19 mouse cellular contexts compared by ENCODE assay signal in genomic region chr17:63279144-63279543, GRCm38 (mm10).
DNase-seq lines count a peak whose midpoint lies in the region; ATAC-seq lines count a peak whose summit lies in the region.
"Had no signal": no experiment of that assay in that cellular context is flagged by ENCODE, and none has a peak within 500 bp of the region (broad histone marks: within the 10 kb centered on the region; RNA-seq: fewer than 3 reads in every experiment).

No protein-coding gene starts in this region.

- 81% methylated on average over 4 of the region's 4 CpGs for WGBS in heart, embryonic 10.5 days
- 38% methylated on average over 4 of the region's 4 CpGs for WGBS in kidney, embryonic 15.5 days

- H3K9ac ChIP-seq in kidney, embryonic 15.5 days: no peak overlapping the region
- H3K9ac ChIP-seq: forebrain, embryonic 15.5 days; heart, embryonic 15.5 days; hindbrain, embryonic 12.5 days; liver, embryonic 12.5 days; lung, embryonic 14.5 days; stomach, embryonic 15.5 days had no signal

- no peaks in the 10 kb centered on the region for H3K36me3 ChIP-seq in heart, embryonic 10.5 days
- no peaks in the 10 kb centered on the region for H3K36me3 ChIP-seq in kidney, embryonic 15.5 days
- H3K36me3 ChIP-seq: forebrain, embryonic 15.5 days; heart, embryonic 15.5 days; hindbrain, embryonic 12.5 days; liver, embryonic 12.5 days; stomach, embryonic 15.5 days had no signal

- H3K4me2 ChIP-seq in kidney, embryonic 15.5 days: no peak overlapping the region
- H3K4me2 ChIP-seq: forebrain, embryonic 15.5 days; heart, embryonic 15.5 days; hindbrain, embryonic 12.5 days; liver, embryonic 12.5 days; lung, embryonic 14.5 days; stomach, embryonic 15.5 days had no signal

- peak; percentile 29 to 33 for DNase-seq in heart, adult 18-20 months
- no peak for DNase-seq in heart, embryonic 10.5 days (ENCODE audit: low spot score)
- DNase-seq in lung, postnatal 10 days: no peak
- DNase-seq: cerebellum, postnatal 14 days; lung, embryonic 14.5 days; thymus, adult 2 months had no signal

- 0 out of 2 replicates have a peak, but pooled peaks cover 4% of the 10 kb centered on the region for H3K4me1 ChIP-seq in heart, embryonic 10.5 days
- peaks cover 5% of the 10 kb centered on the region for H3K4me1 ChIP-seq in kidney, embryonic 15.5 days
- H3K4me1 ChIP-seq: forebrain, embryonic 15.5 days; heart, embryonic 15.5 days; hindbrain, embryonic 12.5 days; stomach, embryonic 15.5 days had no signal

- no peaks in the 10 kb centered on the region for H3K27me3 ChIP-seq in heart, embryonic 10.5 days (ENCODE audit: insufficient read depth, poor library complexity, severe bottlenecking)
- H3K27me3 ChIP-seq in kidney, embryonic 15.5 days: no peaks in the 10 kb centered on the region
- H3K27me3 ChIP-seq: forebrain, embryonic 15.5 days; heart, embryonic 15.5 days; hindbrain, embryonic 12.5 days; liver, embryonic 12.5 days; stomach, embryonic 15.5 days had no signal

- H3K9me3 ChIP-seq in heart, embryonic 10.5 days: no peaks in the 10 kb centered on the region
- H3K9me3 ChIP-seq in kidney, embryonic 15.5 days (replicated peaks): no peaks in the 10 kb centered on the region
- H3K9me3 ChIP-seq: forebrain, embryonic 15.5 days; heart, embryonic 15.5 days; hindbrain, embryonic 12.5 days; liver, embryonic 12.5 days; stomach, embryonic 15.5 days had no signal

- no peak overlapping the region for H3K4me3 ChIP-seq in heart, embryonic 10.5 days
- H3K4me3 ChIP-seq in kidney, embryonic 15.5 days (replicated peaks): no peak overlapping the region
- H3K4me3 ChIP-seq: erythroblast, embryonic 14.5 days; forebrain, embryonic 15.5 days; heart, embryonic 15.5 days; hindbrain, embryonic 12.5 days; layer of hippocampus, adult 2 months; liver, embryonic 12.5 days; stomach, embryonic 15.5 days had no signal

- H3K27ac ChIP-seq in heart, embryonic 10.5 days: no peak overlapping the region
- H3K27ac ChIP-seq in kidney, embryonic 15.5 days: no peak overlapping the region
- H3K27ac ChIP-seq: forebrain, embryonic 15.5 days; heart, embryonic 15.5 days; hindbrain, embryonic 12.5 days; layer of hippocampus, adult 2 months; liver, embryonic 12.5 days; macrophage; stomach, embryonic 15.5 days had no signal

- peak; percentile 71 for ATAC-seq in granulocyte monocyte progenitor cell, adult 5-6 weeks (replicated peaks; ENCODE audit: poor library complexity, severe bottlenecking)
- peak; percentile 58; the same call in 1 of the 2 replicates for ATAC-seq in kidney, embryonic 15.5 days (replicated peaks; ENCODE audit: low FRiP score)
- peak; percentile 52 for ATAC-seq in megakaryocyte, adult 5-6 weeks (ENCODE audit: poor library complexity, severe bottlenecking)
- ATAC-seq in erythroblast, adult 5-6 weeks (replicated peaks; ENCODE audit: low FRiP score, poor library complexity, severe bottlenecking): no peak
- ATAC-seq: forebrain, embryonic 15.5 days; liver, embryonic 12.5 days; midbrain, embryonic 16.5 days had no signal

Comparison
In these comparisons a context has a peak if more than half of its experiments do, and no peak if none do; other contexts are left out.
1. DNase-seq: peak in heart, adult 18-20 months (2 of 2); none in heart, embryonic 10.5 days (single experiment) and lung, postnatal 10 days (single experiment).